ENCODE assay signal across 26 mouse cellular contexts in genomic region chr8:83764717-83765116, GRCm38 (mm10).
"Had no signal": no experiment of that assay in that cellular context is flagged by ENCODE, and none has a peak within 500 bp of the region (broad histone marks: within the 10 kb centered on the region; RNA-seq: fewer than 3 reads in every experiment).

No protein-coding gene starts in this region.

- H3K4me2 ChIP-seq: heart, embryonic 12.5 days; hindbrain, embryonic 12.5 days; hindbrain, embryonic 14.5 days; intestine, embryonic 15.5 days; limb, embryonic 12.5 days; liver, embryonic 11.5 days; liver, embryonic 13.5 days had no signal

- H3K9me3 ChIP-seq: heart, embryonic 10.5 days; heart, embryonic 12.5 days; hindbrain, embryonic 12.5 days; intestine, embryonic 15.5 days; limb, embryonic 10.5 days had no signal

- DNase-seq: gastrocnemius, adult 2 months; gastrocnemius, postnatal 10 days; gastrocnemius, postnatal 25 days; heart, adult 18-20 months; heart, postnatal 10 days; heart, postnatal 4 days; kidney, adult 18-20 months; kidney, adult 8-10 months; kidney, postnatal 10 days; kidney, postnatal 25 days; kidney, postnatal 4 days; liver; liver, embryonic 13.5 days had no signal

- H3K4me1 ChIP-seq: heart, embryonic 10.5 days; heart, embryonic 12.5 days; hindbrain, embryonic 10.5 days; hindbrain, embryonic 12.5 days; limb, embryonic 10.5 days; limb, embryonic 12.5 days had no signal

- H3K36me3 ChIP-seq: heart, embryonic 10.5 days; heart, embryonic 12.5 days; hindbrain, embryonic 10.5 days; hindbrain, embryonic 12.5 days; intestine, embryonic 15.5 days; limb, embryonic 10.5 days; limb, embryonic 12.5 days; liver, embryonic 13.5 days had no signal

- ATAC-seq: hindbrain, embryonic 16.5 days; inflammation-experienced regulatory T-cells, adult 6 months; intestine, embryonic 15.5 days had no signal

- H3K27ac ChIP-seq: gastrocnemius, adult 2 months; heart, embryonic 10.5 days; hindbrain, embryonic 10.5 days; hindbrain, embryonic 12.5 days; hindbrain, embryonic 14.5 days; intestine, embryonic 15.5 days; layer of hippocampus, adult 2 months; left cerebral cortex, adult 2 months; limb, embryonic 10.5 days; limb, embryonic 12.5 days; liver, embryonic 13.5 days had no signal

- H3K4me3 ChIP-seq: gastrocnemius, adult 2 months; heart, embryonic 10.5 days; heart, embryonic 12.5 days; hindbrain, embryonic 10.5 days; hindbrain, embryonic 12.5 days; intestine, embryonic 15.5 days; layer of hippocampus, adult 2 months; left cerebral cortex, adult 2 months; limb, embryonic 10.5 days; limb, embryonic 12.5 days; liver, embryonic 13.5 days had no signal

- H3K27me3 ChIP-seq: heart, embryonic 12.5 days; intestine, embryonic 15.5 days; limb, embryonic 12.5 days; liver, embryonic 13.5 days had no signal

- H3K9ac ChIP-seq: heart, embryonic 12.5 days; hindbrain, embryonic 12.5 days; hindbrain, embryonic 14.5 days; intestine, embryonic 15.5 days; limb, embryonic 12.5 days; liver, embryonic 13.5 days had no signal
